Mouse (Mus musculus): ENCODE measurements around the gene Rp9. TPM values are rescaled to one million over a fixed set of nuclear protein-coding genes. Genes with fewer than 3 reads are reported as not detected.

The Rp9 gene
- polyA plus RNA-seq, 1 experiment from 2014 or later, result 56.0 TPM

DNA sequence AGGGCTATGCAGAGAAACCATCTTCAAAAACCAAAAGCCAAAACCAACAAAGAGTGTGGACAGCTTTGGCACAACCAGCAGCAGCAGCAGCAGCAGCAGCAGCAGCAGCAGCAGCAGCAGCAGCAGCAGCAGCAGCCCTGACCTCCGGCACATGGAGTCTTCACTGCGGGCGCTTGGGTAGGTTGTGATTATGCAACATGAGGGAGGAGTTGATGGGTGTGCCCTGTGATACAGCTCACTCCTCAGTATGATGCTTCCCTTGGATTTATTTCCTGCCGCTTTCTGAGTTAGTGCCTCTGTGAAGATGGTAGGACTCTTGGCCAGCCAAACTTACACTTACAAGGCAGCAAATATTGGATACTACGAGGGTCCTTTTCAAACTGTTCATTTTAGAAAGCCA, 22.3 kb downstream of the Rp9 start:
- no peaks in the 10 kb centered on the region for H3K4me1 ChIP-seq (ENCODE audit: insufficient read depth, low read length)
- no peak for ATAC-seq (ENCODE audit: low FRiP score, low TSS enrichment)
- H3K27me3 ChIP-seq (ENCODE audit: insufficient read depth, low read length), result no peaks in the 10 kb centered on the region
- H3K4me2 ChIP-seq (replicated peaks; ENCODE audit: low read depth, low read length), result no peak overlapping the region
- peaks cover 54% of the 10 kb centered on the region for H3K36me3 ChIP-seq (ENCODE audit: insufficient read depth, low read length)
- no peaks in the 10 kb centered on the region for H3K9me3 ChIP-seq (ENCODE audit: low read length)
- WGBS, result 89% methylated on average over 5 of the region's 5 CpGs
- H3K4me3 ChIP-seq (ENCODE audit: low read length), result no peak overlapping the region
- H3K9ac ChIP-seq (replicated peaks; ENCODE audit: low read length), result no peak overlapping the region
- no peak overlapping the region for H3K27ac ChIP-seq (ENCODE audit: low read length)

DNA sequence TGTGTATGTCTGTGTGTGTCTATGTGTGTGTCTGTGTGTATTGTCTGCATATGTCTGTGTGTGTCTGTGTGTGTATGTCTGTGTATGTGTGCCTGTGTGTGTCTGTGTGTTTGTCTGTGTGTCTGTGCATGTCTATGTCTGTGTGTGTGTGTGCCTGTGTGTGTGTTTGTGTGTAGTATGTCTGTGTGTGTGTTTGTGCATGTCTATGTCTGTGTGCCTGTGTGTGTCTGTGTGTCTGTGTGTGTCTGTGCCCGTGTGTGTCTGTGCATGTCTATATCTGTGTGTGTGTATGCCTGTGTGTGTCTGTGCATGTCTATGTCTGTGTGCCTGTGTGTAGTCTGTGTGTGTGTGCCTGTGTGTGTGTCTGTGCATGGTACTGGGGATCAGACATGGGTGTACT, 24.4 kb downstream of the Rp9 start:
- H3K9me3 ChIP-seq (ENCODE audit: low read length), result no peaks in the 10 kb centered on the region
- H3K4me1 ChIP-seq (ENCODE audit: insufficient read depth, low read length), result no peaks in the 10 kb centered on the region
- no peak overlapping the region for H3K9ac ChIP-seq (replicated peaks; ENCODE audit: low read length)
- H3K27me3 ChIP-seq (ENCODE audit: insufficient read depth, low read length), result no peaks in the 10 kb centered on the region
- no peak for ATAC-seq (ENCODE audit: low FRiP score, low TSS enrichment)
- H3K4me3 ChIP-seq (ENCODE audit: low read length), result no peak overlapping the region
- no peak overlapping the region for H3K27ac ChIP-seq (ENCODE audit: low read length)
- peaks cover 38% of the 10 kb centered on the region for H3K36me3 ChIP-seq (ENCODE audit: insufficient read depth, low read length)
- no peak overlapping the region for H3K4me2 ChIP-seq (replicated peaks; ENCODE audit: low read depth, low read length)
- 88% methylated on average over 1 of the region's 1 CpGs for WGBS

GRCm38 (mm10) chr9:22443157-22443556, 26.4 kb downstream of the Rp9 start:
- Histone ChIP-seq H3K9me3 (ENCODE audit: low read length) (no peaks in the 10 kb centered on the region), H3K4me2 (replicated peaks; ENCODE audit: low read depth, low read length) (no peak overlapping the region), H3K4me3 (ENCODE audit: low read length) (no peak overlapping the region), H3K4me1 (ENCODE audit: insufficient read depth, low read length) (no peaks in the 10 kb centered on the region), H3K36me3 (ENCODE audit: insufficient read depth, low read length) (peaks cover 19% of the 10 kb centered on the region; the same call in 1 of the 2 replicates), H3K9ac (replicated peaks; ENCODE audit: low read length) (no peak overlapping the region), H3K27me3 (ENCODE audit: insufficient read depth, low read length) (no peaks in the 10 kb centered on the region), H3K27ac (ENCODE audit: low read length) (no peak overlapping the region)
- no peak for ATAC-seq (ENCODE audit: low FRiP score, low TSS enrichment)
- 89% methylated on average over 10 of the region's 10 CpGs for WGBS

GRCm38 (mm10) chr9:22438826-22439225, 30.7 kb downstream of the Rp9 start:
- H3K4me2 ChIP-seq (replicated peaks; ENCODE audit: low read depth, low read length), result no peak overlapping the region
- ATAC-seq (ENCODE audit: low FRiP score, low TSS enrichment), result no peak
- no peaks in the 10 kb centered on the region for H3K4me1 ChIP-seq (ENCODE audit: insufficient read depth, low read length)
- no peaks in the 10 kb centered on the region for H3K27me3 ChIP-seq (ENCODE audit: insufficient read depth, low read length)
- 73% methylated on average over 1 of the region's 1 CpGs for WGBS
- H3K9ac ChIP-seq (replicated peaks; ENCODE audit: low read length), result no peak overlapping the region
- 0 out of 2 replicates have a peak, but pooled peaks cover 4% of the 10 kb centered on the region for H3K36me3 ChIP-seq (ENCODE audit: insufficient read depth, low read length)
- H3K9me3 ChIP-seq (ENCODE audit: low read length), result no peaks in the 10 kb centered on the region
- H3K27ac ChIP-seq (ENCODE audit: low read length), result no peak overlapping the region
- no peak overlapping the region for H3K4me3 ChIP-seq (ENCODE audit: low read length)

DNA sequence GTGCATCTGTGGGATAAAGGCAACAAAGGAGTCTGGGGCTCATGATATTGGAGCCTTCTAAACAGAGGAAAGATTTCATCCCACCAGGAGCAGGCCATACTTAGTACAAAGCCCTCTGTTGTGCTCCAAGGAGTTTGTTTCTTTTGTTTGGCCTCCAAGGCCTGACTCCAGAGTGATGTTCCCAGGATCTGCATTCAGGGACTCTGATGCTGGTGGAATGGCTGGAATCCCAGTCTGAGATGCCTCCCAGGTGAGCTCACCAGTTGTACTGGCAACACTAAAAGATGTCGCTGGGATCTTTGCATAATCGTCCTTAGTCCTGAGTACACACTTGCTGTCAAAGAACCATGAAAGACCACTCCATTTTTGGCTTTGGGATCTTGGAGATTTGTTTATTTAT, 35.4 kb downstream of the Rp9 start:
- no peak overlapping the region for H3K27ac ChIP-seq (ENCODE audit: low read length)
- H3K27me3 ChIP-seq (ENCODE audit: insufficient read depth, low read length), result no peaks in the 10 kb centered on the region
- H3K9ac ChIP-seq (replicated peaks; ENCODE audit: low read length), result no peak overlapping the region
- no peak overlapping the region for H3K4me2 ChIP-seq (replicated peaks; ENCODE audit: low read depth, low read length)
- H3K36me3 ChIP-seq (ENCODE audit: insufficient read depth, low read length), result no peaks in the 10 kb centered on the region
- no peaks in the 10 kb centered on the region for H3K9me3 ChIP-seq (ENCODE audit: low read length)
- no peak for ATAC-seq (ENCODE audit: low FRiP score, low TSS enrichment)
- no peak overlapping the region for H3K4me3 ChIP-seq (ENCODE audit: low read length)
- 90% methylated on average over 2 of the region's 2 CpGs for WGBS
- H3K4me1 ChIP-seq (ENCODE audit: insufficient read depth, low read length), result peaks cover 18% of the 10 kb centered on the region

- H3K36me3 ChIP-seq (ENCODE audit: insufficient read depth, low read length), result no peaks in the 10 kb centered on the region
- no peak overlapping the region for H3K27ac ChIP-seq (ENCODE audit: low read length)
- H3K4me3 ChIP-seq (ENCODE audit: low read length), result no peak overlapping the region
- peaks cover 27% of the 10 kb centered on the region for H3K4me1 ChIP-seq (ENCODE audit: insufficient read depth, low read length)
- 84% methylated on average over 2 of the region's 2 CpGs for WGBS
- H3K4me2 ChIP-seq (replicated peaks; ENCODE audit: low read depth, low read length), result no peak overlapping the region
- no peaks in the 10 kb centered on the region for H3K27me3 ChIP-seq (ENCODE audit: insufficient read depth, low read length)
- H3K9me3 ChIP-seq (ENCODE audit: low read length), result no peaks in the 10 kb centered on the region
- ATAC-seq (ENCODE audit: low FRiP score, low TSS enrichment), result no peak
- no peak overlapping the region for H3K9ac ChIP-seq (replicated peaks; ENCODE audit: low read length)
Observed at GRCm38 (mm10) chr9:22433221-22433620, 36.3 kb downstream of the Rp9 start.

GRCm38 (mm10) chr9:22430315-22430840, 39.2 kb downstream of the Rp9 start:
- H3K9me3 ChIP-seq (ENCODE audit: low read length), result no peaks in the 10 kb centered on the region
- H3K4me2 ChIP-seq (replicated peaks; ENCODE audit: low read depth, low read length), result peak overlapping the region; percentile 48
- peak overlapping the region; percentile 13 for H3K4me3 ChIP-seq (ENCODE audit: low read length)
- 29% methylated on average over 5 of the region's 5 CpGs for WGBS
- no peaks in the 10 kb centered on the region for H3K27me3 ChIP-seq (ENCODE audit: insufficient read depth, low read length)
- peaks cover 27% of the 10 kb centered on the region for H3K4me1 ChIP-seq (ENCODE audit: insufficient read depth, low read length)
- peak; percentile 41; the same call in 1 of the 2 replicates for ATAC-seq (ENCODE audit: low FRiP score, low TSS enrichment)
- H3K9ac ChIP-seq (replicated peaks; ENCODE audit: low read length), result 0 out of 2 replicates have a peak overlapping the region, but pooled peaks have one; percentile 15
- H3K27ac ChIP-seq (ENCODE audit: low read length), result peak overlapping the region; percentile 35
- H3K36me3 ChIP-seq (ENCODE audit: insufficient read depth, low read length), result no peaks in the 10 kb centered on the region

DNA sequence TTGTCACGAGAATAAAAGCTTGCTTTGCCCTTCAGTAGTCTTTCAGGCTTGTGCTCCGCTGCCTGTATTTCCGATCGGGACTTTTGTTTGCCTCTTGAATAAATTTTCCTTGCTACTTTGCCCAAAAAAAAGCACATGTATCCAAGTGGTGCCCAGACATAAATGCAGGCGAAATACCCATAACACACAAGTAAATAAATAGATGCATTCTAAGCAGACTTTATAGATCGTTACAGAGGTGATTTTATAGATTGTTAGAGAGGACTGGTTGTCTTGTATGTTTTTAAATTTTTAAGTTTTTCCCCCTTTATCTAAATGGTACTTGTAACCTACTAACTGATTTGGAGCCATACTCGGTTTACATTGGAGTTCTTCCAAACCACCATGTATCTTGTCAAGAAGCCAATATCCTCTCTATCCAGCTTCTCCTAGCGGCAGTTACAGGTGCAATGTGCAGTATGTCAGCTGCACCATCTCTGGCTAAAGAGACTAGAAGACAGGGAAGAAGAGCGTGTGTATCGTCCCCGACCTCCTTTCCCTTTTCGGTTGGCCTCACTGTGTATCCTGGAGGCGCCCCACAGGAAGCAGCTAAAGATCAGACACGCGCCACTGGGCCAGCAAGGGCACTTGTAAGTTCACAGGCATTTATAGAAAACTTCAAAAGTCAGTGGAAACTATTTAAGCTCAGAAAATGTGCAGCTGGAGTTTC, 39.9 kb downstream of the Rp9 start:
- H3K27ac ChIP-seq (ENCODE audit: low read length), result peak overlapping the region; percentile 35
- peak; percentile 69; the same call in 1 of the 2 replicates for ATAC-seq (ENCODE audit: low FRiP score, low TSS enrichment)

GRCm38 (mm10) chr9:22428666-22429410, 40.7 kb downstream of the Rp9 start:
- Histone ChIP-seq H3K9me3 (ENCODE audit: low read length) (no peaks in the 10 kb centered on the region), H3K4me2 (replicated peaks; ENCODE audit: low read depth, low read length) (no peak overlapping the region), H3K4me1 (ENCODE audit: insufficient read depth, low read length) (peaks cover 27% of the 10 kb centered on the region), H3K36me3 (ENCODE audit: insufficient read depth, low read length) (no peaks in the 10 kb centered on the region), H3K27ac (ENCODE audit: low read length) (no peak overlapping the region), H3K27me3 (ENCODE audit: insufficient read depth, low read length) (no peaks in the 10 kb centered on the region), H3K4me3 (ENCODE audit: low read length) (no peak overlapping the region), H3K9ac (replicated peaks; ENCODE audit: low read length) (no peak overlapping the region)
- WGBS, result 69% methylated on average over 14 of the region's 14 CpGs
- no peak; the same call in 1 of the 2 replicates for ATAC-seq (ENCODE audit: low FRiP score, low TSS enrichment)

More for the DNA sequence above, 39.9 kb downstream of the Rp9 start:
- 29% methylated on average over 15 of the region's 15 CpGs for WGBS
- no peaks in the 10 kb centered on the region for H3K36me3 ChIP-seq (ENCODE audit: insufficient read depth, low read length)
- peaks cover 27% of the 10 kb centered on the region for H3K4me1 ChIP-seq (ENCODE audit: insufficient read depth, low read length)
- H3K4me3 ChIP-seq (ENCODE audit: low read length), result peak overlapping the region; percentile 13
- H3K27me3 ChIP-seq (ENCODE audit: insufficient read depth, low read length), result no peaks in the 10 kb centered on the region
- H3K9me3 ChIP-seq (ENCODE audit: low read length), result no peaks in the 10 kb centered on the region
- 0 out of 2 replicates have a peak overlapping the region, but pooled peaks have one; percentile 15 for H3K9ac ChIP-seq (replicated peaks; ENCODE audit: low read length)
- peak overlapping the region; percentile 48 for H3K4me2 ChIP-seq (replicated peaks; ENCODE audit: low read depth, low read length)
